Mouse (Mus musculus) heart, postnatal 0 days (tissue): ENCODE data around the gene Actb. TPM values are rescaled to one million over a fixed set of nuclear protein-coding genes. Genes with fewer than 3 reads are reported as not detected.

ENCODE experiments used
- ATAC-seq: fragments of 200-750 bp; cut with Nextera tagmentation; 2 replicates; pipeline ENCODE4 v1.8.0; 2017; ENCODE audit warnings: low read depth, moderate number of reproducible peaks, moderate library complexity; ENCODE audit not compliant: insufficient read depth
- DNase-seq: peaks from one replicate; pipeline ENCODE4 v3.0.0-alpha.2; 2016; ENCODE audit warnings: low spot score
- H3K27ac ChIP-seq: fragments of 300-500 bp; sonication (generic); 2 replicates; pipeline ENCODE4 v1.5.1; 2014; ENCODE audit warnings: low read depth, mild to moderate bottlenecking
- H3K27me3 ChIP-seq: fragments of 300-500 bp; sonication (generic); 2 replicates; pipeline ENCODE4 v1.6.1; 2014; ENCODE audit warnings: low read length, mixed read lengths; ENCODE audit not compliant: control insufficient read depth, insufficient read depth
- H3K36me3 ChIP-seq: fragments of 300-500 bp; sonication (generic); replicated peaks from 2 replicates; pipeline ENCODE4 v1.6.1; 2014; ENCODE audit warnings: low read length, mixed read lengths; ENCODE audit not compliant: control insufficient read depth, insufficient read depth
- H3K4me1 ChIP-seq: fragments of 300-500 bp; sonication (generic); 2 replicates; pipeline ENCODE4 v1.6.1; 2014; ENCODE audit warnings: antibody characterized with exemption; ENCODE audit not compliant: control insufficient read depth, insufficient read depth
- H3K4me2 ChIP-seq: fragments of 300-500 bp; sonication (generic); 2 replicates; pipeline ENCODE4 v1.6.1; 2014; ENCODE audit warnings: low read depth, mild to moderate bottlenecking, low read length, moderate library complexity
- H3K4me3 ChIP-seq: fragments of 300-500 bp; sonication (generic); 2 replicates; pipeline ENCODE4 v1.5.1; 2014; ENCODE audit warnings: low read depth, low read length
- H3K9ac ChIP-seq: fragments of 300-500 bp; sonication (generic); replicated peaks from 2 replicates; pipeline ENCODE4 v1.6.1; 2014; ENCODE audit warnings: low read depth, low read length, mixed read lengths
- H3K9me3 ChIP-seq: fragments of 300-500 bp; sonication (generic); replicated peaks from 2 replicates; pipeline ENCODE4 v1.6.1; 2016; ENCODE audit warnings: low read length; ENCODE audit not compliant: control insufficient read depth
- CTCF ChIP-seq: IDR thresholded peaks from 2 replicates; pipeline ENCODE4 v1.5.1; 2016; ENCODE audit warnings: antibody characterized with exemption, control low read depth, low read depth
- EP300 ChIP-seq: IDR thresholded peaks from 2 replicates; pipeline ENCODE4 v1.6.1; 2016; ENCODE audit warnings: antibody characterized with exemption, low read depth
- WGBS: fragments of 180-500 bp; shearing (Covaris S2); extraction: QIAGEN DNeasy Blood & Tissue Kit; methylation state at CpG from one replicate; pipeline ENCODE4 v1.1.7; 2014; 5-methylcytosine and 5-hydroxymethylcytosine counted together
- polyA plus RNA-seq: library from polyadenylated mRNA; unstranded; fragments of >200 nt; fragmentation: Nextera tagmentation; extraction: Ambion mirVana; gene quantifications from 2 replicates; pipeline ENCODE4 v1.2.1, GENCODE M21; 2015
- total RNA-seq: library from RNA; depleted of rRNA; stranded (reverse); fragments of >200 nt; gene quantifications from 2 replicates; pipeline ENCODE4 v1.2.3, GENCODE M21; 2014; ENCODE audit warnings: low replicate concordance

The Actb gene
- total and polyA plus RNA-seq, 2 experiments from 2014 or later: 2,574 to 4,473 TPM

DNA sequence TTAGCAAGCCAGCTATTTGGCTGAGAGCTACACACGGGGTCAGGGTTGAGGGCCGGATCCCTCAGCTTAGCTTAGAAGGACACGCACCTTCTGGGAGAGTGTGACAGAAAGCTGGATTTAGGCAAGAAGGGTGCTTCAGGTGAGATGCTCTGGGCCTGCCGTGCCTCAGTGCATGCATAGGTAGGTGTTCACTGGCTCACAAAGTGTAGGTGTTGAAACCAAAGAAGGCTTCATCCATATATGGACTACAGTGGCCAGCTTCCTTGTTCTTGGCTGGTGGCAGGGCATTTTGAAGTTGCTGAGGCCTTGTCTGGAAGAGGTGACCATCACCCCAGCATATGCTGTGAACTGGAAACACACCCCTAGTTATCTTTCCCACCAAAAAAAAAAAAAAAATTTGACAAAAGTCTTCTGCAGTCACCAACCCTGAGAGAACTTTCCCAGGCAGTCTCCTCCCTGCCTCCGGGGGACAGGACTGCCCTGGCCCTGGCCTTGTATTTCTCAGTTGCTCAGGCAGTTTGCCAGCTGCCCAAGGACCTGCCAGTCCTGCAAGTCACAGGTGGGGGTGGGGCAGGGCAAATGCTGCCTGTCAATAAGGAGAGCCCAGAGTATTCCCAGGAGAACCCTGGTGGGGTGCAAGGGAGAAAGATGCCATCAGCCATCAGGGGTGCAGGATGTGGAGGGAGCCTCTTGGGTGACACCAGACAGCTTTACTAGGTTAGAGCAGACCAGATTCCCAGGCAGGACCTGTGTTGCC is 1.4 kb upstream of the Actb start:
- peak overlapping the region; percentile 100; the same call in 1 of the 2 replicates for H3K9ac ChIP-seq

DNA sequence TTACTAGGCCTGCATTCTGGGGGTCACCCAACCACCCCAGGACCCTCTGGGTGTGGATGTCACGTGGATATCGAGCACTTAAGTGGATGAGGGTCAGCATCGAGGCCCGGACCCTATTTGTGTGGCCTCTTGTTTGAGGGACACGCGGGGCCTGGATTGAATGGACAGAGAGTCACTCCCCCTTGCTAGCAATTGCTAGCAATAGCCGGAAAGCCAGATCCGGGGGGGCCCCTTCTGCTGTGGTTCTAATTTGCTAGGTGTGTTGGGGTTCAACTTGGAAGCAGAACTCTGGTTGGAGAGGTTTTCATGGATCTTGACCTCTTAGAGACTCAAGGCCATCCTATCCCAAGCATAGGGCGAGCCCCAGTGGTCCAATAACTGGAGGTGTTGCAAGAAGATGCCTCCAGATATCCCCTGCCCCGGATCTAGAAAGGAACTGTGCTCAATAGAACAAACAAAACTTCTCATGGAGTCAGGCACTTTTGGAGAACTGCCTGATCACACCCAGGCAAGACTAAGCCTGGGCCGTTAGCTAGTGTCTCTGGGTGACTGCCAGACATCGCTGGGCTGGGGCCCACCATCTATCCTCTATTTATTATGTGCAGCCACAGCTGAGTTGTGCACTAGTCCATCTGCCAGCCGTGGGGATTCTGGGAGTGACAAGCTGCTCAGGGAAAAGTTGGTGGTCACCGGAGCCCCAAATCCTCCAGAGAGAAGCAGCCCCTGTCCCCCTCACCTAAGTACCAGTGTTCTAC is 671 bp upstream of the Actb start:
- Histone ChIP-seq H3K27ac (peak overlapping the region; percentile 100), H3K4me2 (peak overlapping the region; percentile 73), H3K36me3 (peaks cover 31% of the 10 kb centered on the region), H3K27me3 (no peaks in the 10 kb centered on the region), H3K9me3 (no peaks in the 10 kb centered on the region), H3K9ac (peak overlapping the region; percentile 100), H3K4me3 (peak overlapping the region; percentile 99), H3K4me1 (peaks cover 40% of the 10 kb centered on the region)
- WGBS: 9% methylated on average over 14 of the region's 14 CpGs
- ATAC-seq (no peak), DNase-seq (no peak)
- TF ChIP-seq EP300 (no peak), CTCF (no peak)

More for the DNA sequence above, 1.4 kb upstream of the Actb start:
- TF ChIP-seq EP300 (0 out of 2 replicates have a peak, but pooled peaks have one; percentile 9), CTCF (no peak)
- Histone ChIP-seq H3K4me3 (no peak overlapping the region), H3K9me3 (no peaks in the 10 kb centered on the region), H3K27me3 (no peaks in the 10 kb centered on the region), H3K27ac (peak overlapping the region; percentile 100), H3K4me1 (peaks cover 37% of the 10 kb centered on the region), H3K36me3 (peaks cover 24% of the 10 kb centered on the region), H3K4me2 (peak overlapping the region; percentile 73)
- ATAC-seq: no peak
- no peak for DNase-seq
- 26% methylated on average over 5 of the region's 5 CpGs for WGBS

GRCm38 (mm10) chr5:142905725-142906531 is 626 bp downstream of the Actb start:
- under 1% methylated on average over 82 of the region's 84 CpGs for WGBS
- peak; percentile 96 for DNase-seq
- H3K27me3 ChIP-seq: no peaks in the 10 kb centered on the region

DNA sequence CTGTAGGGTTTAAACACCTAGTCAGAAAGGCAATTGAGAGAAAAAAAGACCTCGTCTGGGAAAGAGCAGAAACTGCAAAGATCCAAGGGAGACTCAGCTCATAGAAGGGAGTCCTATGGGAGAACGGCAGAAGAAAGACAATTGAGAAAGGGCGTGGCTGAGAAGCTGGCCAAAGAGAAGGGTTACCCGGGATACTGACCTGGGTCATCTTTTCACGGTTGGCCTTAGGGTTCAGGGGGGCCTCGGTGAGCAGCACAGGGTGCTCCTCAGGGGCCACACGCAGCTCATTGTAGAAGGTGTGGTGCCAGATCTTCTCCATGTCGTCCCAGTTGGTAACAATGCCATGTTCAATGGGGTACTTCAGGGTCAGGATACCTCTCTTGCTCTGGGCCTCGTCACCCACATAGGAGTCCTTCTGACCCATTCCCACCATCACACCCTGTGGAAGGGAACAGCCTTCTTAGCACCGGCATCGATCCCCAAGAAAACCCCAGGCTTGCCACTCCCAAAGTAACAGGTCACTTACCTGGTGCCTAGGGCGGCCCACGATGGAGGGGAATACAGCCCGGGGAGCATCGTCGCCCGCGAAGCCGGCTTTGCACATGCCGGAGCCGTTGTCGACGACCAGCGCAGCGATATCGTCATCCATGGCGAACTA is 1.4 kb downstream of the Actb start:
- Histone ChIP-seq H3K27ac (peak overlapping the region; percentile 100), H3K4me1 (peaks cover 37% of the 10 kb centered on the region), H3K9ac (peak overlapping the region; percentile 100), H3K4me3 (peak overlapping the region; percentile 99), H3K9me3 (no peaks in the 10 kb centered on the region), H3K4me2 (peak overlapping the region; percentile 87), H3K36me3 (peaks cover 51% of the 10 kb centered on the region), H3K27me3 (no peaks in the 10 kb centered on the region)
- no peak for ATAC-seq
- no peak for DNase-seq
- no peak for TF ChIP-seq EP300
- TF ChIP-seq CTCF: no peak
- under 1% methylated on average over 27 of the region's 27 CpGs for WGBS

More at GRCm38 (mm10) chr5:142905725-142906531, 626 bp downstream of the Actb start:
- Histone ChIP-seq H3K36me3 (peaks cover 44% of the 10 kb centered on the region), H3K4me2 (peak overlapping the region; percentile 87), H3K4me3 (peak overlapping the region; percentile 99), H3K4me1 (peaks cover 40% of the 10 kb centered on the region), H3K27ac (peak overlapping the region; percentile 100), H3K9ac (peak overlapping the region; percentile 100), H3K9me3 (no peaks in the 10 kb centered on the region)
- TF ChIP-seq EP300: peak; percentile 75
- peak; percentile 82 for TF ChIP-seq CTCF
- peak; percentile 85 for ATAC-seq
